In genomic region chr5:29577795-29578631, GRCm38 (mm10) we compare ENCODE assay signal across 30 mouse cellular contexts. TPM values are rescaled to one million over a fixed set of nuclear protein-coding genes. Genes with fewer than 3 reads are reported as not detected.
DNase-seq lines count a peak whose midpoint lies in the region; ATAC-seq and TF ChIP-seq lines count a peak whose summit lies in the region.
"Had no signal": no experiment of that assay in that cellular context is flagged by ENCODE, and none has a peak within 500 bp of the region (broad histone marks: within the 10 kb centered on the region; RNA-seq: fewer than 3 reads in every experiment).

No protein-coding gene starts in this region.

- peaks cover 7 to 36% of the 10 kb centered on the region in 2 experiments for H3K36me3 ChIP-seq in MEL (ENCODE audit: control insufficient read depth in 1 of 2, insufficient read depth in 2 of 2, low read length in 2 of 2)
- H3K36me3 ChIP-seq in liver, embryonic 15.5 days (replicated peaks), result peaks cover 14% of the 10 kb centered on the region
- no peaks in the 10 kb centered on the region for H3K36me3 ChIP-seq in forebrain, embryonic 14.5 days (ENCODE audit: control insufficient read depth, insufficient read depth, low read length)
- H3K36me3 ChIP-seq in thymus, adult 2 months (ENCODE audit: control insufficient read depth, insufficient read depth, low read length), result no peaks in the 10 kb centered on the region
- H3K36me3 ChIP-seq: intestine, embryonic 15.5 days; midbrain, embryonic 15.5 days had no signal

- TF ChIP-seq POLR2A in MEL (IDR thresholded peaks at IDR 0.05; ENCODE audit: control insufficient read depth in 1 of 2, insufficient read depth in 1 of 2, low read depth in 1 of 2, low read length in 2 of 2, poor library complexity in 1 of 2), result no peak
- no peak for TF ChIP-seq POLR2A in thymus, adult 2 months (IDR thresholded peaks at IDR 0.05; ENCODE audit: control insufficient read depth, extremely low read depth, insufficient read depth, low read length, poor library complexity)

- H3K9me3 ChIP-seq in MEL (replicated peaks; ENCODE audit: insufficient read depth, low read length), result peaks cover 3% of the 10 kb centered on the region; the same call in 1 of the 2 replicates
- no peaks in the 10 kb centered on the region for H3K9me3 ChIP-seq in liver, embryonic 15.5 days (replicated peaks)
- no peaks in the 10 kb centered on the region for H3K9me3 ChIP-seq in forebrain, embryonic 14.5 days (replicated peaks; ENCODE audit: control insufficient read depth, low read length)
- H3K9me3 ChIP-seq: forebrain, embryonic 13.5 days; heart, embryonic 12.5 days; hindbrain, embryonic 10.5 days; intestine, embryonic 15.5 days; limb, embryonic 12.5 days; midbrain, embryonic 15.5 days; neural tube, embryonic 13.5 days had no signal

- no peak for TF ChIP-seq CTCF in MEL (IDR thresholded peaks at IDR 0.05 in 2 of 3, conservative IDR thresholded peaks at IDR 0.05 in 1 of 3; ENCODE audit: control insufficient read depth in 1 of 3, insufficient read depth in 1 of 3, low read depth in 2 of 3, low read length in 3 of 3, poor library complexity in 1 of 3, severe bottlenecking in 1 of 3)
- no peak for TF ChIP-seq CTCF in thymus, adult 2 months (IDR thresholded peaks at IDR 0.05; ENCODE audit: borderline replicate concordance, control insufficient read depth, extremely low read depth, insufficient read depth, low read length, poor library complexity)

- H3K27ac ChIP-seq in MEL (ENCODE audit: control insufficient read depth, low read depth, low read length), result no peak overlapping the region
- peak overlapping the region; percentile 65 for H3K27ac ChIP-seq in liver, embryonic 15.5 days (replicated peaks)
- H3K27ac ChIP-seq in forebrain, embryonic 14.5 days (ENCODE audit: low read depth, low read length), result no peak overlapping the region
- no peak overlapping the region for H3K27ac ChIP-seq in thymus, adult 2 months (ENCODE audit: control insufficient read depth, insufficient read depth, low read length)
- H3K27ac ChIP-seq: embryonic facial prominence, embryonic 12.5 days; forebrain, embryonic 13.5 days; hindbrain, embryonic 10.5 days; intestine, embryonic 15.5 days; layer of hippocampus, adult 2 months; limb, embryonic 12.5 days; midbrain, embryonic 15.5 days; neural tube, embryonic 13.5 days had no signal

- no peaks in the 10 kb centered on the region; a peak in 2 of 4 replicates for H3K4me1 ChIP-seq in MEL (ENCODE audit: control insufficient read depth in 1 of 2, insufficient read depth in 2 of 2, low read length in 2 of 2)
- H3K4me1 ChIP-seq in liver, embryonic 15.5 days (replicated peaks), result peaks cover 26% of the 10 kb centered on the region
- H3K4me1 ChIP-seq in forebrain, embryonic 14.5 days (ENCODE audit: control insufficient read depth, insufficient read depth, low read length), result no peaks in the 10 kb centered on the region
- H3K4me1 ChIP-seq in thymus, adult 2 months (replicated peaks; ENCODE audit: control insufficient read depth, insufficient read depth, low read length), result no peaks in the 10 kb centered on the region
- H3K4me1 ChIP-seq: embryonic facial prominence, embryonic 12.5 days; forebrain, embryonic 13.5 days; heart, embryonic 12.5 days; hindbrain, embryonic 10.5 days; intestine, embryonic 15.5 days; limb, embryonic 12.5 days; midbrain, embryonic 15.5 days had no signal

- DNase-seq in 3T3-L1 (ENCODE audit: low read depth, low spot score), result peak; percentile 30
- DNase-seq in MEL (ENCODE audit: low read depth, low spot score), result peak; percentile 37
- no peak for DNase-seq in forebrain, embryonic 14.5 days (ENCODE audit: low spot score)
- DNase-seq in kidney, adult 8-10 months, result no peak
- DNase-seq in thymus, adult 2 months, result no peak
- DNase-seq: adrenal gland, postnatal 36 days; cerebellum, adult 2 months; cerebellum, postnatal 25 days; gastrocnemius, postnatal 25 days; heart, adult 18-20 months; heart, postnatal 10 days; kidney, adult 9 months; kidney, postnatal 14 days; lung, adult 2 months; lung, postnatal 14 days; retina, postnatal 1 day; thymus, postnatal 36 days had no signal

- H3K9ac ChIP-seq in MEL (ENCODE audit: control insufficient read depth, low read depth, low read length, poor library complexity, severe bottlenecking), result no peak overlapping the region
- H3K9ac ChIP-seq in liver, embryonic 15.5 days, result no peak overlapping the region
- H3K9ac ChIP-seq in forebrain, embryonic 14.5 days (ENCODE audit: low read length), result no peak overlapping the region
- H3K9ac ChIP-seq: embryonic facial prominence, embryonic 12.5 days; forebrain, embryonic 13.5 days; heart, embryonic 12.5 days; intestine, embryonic 15.5 days; limb, embryonic 12.5 days; midbrain, embryonic 15.5 days; neural tube, embryonic 13.5 days had no signal

- H3K4me3 ChIP-seq in MEL (ENCODE audit: control insufficient read depth in 1 of 2, insufficient read depth in 1 of 2, low read depth in 2 of 2, low read length in 2 of 2), result no peak overlapping the region
- no peak overlapping the region for H3K4me3 ChIP-seq in liver, embryonic 15.5 days (replicated peaks)
- H3K4me3 ChIP-seq in forebrain, embryonic 14.5 days (ENCODE audit: low read depth, low read length), result no peak overlapping the region
- H3K4me3 ChIP-seq in thymus, adult 2 months (ENCODE audit: control insufficient read depth, insufficient read depth, low read length), result no peak overlapping the region
- H3K4me3 ChIP-seq: embryonic facial prominence, embryonic 12.5 days; erythroblast, embryonic 14.5 days; forebrain, embryonic 13.5 days; heart, embryonic 12.5 days; hindbrain, embryonic 10.5 days; intestine, embryonic 15.5 days; layer of hippocampus, adult 2 months; limb, embryonic 12.5 days; midbrain, embryonic 15.5 days; neural tube, embryonic 13.5 days had no signal

- H3K4me2 ChIP-seq in liver, embryonic 15.5 days, result peak overlapping the region; percentile 46
- H3K4me2 ChIP-seq in forebrain, embryonic 14.5 days (ENCODE audit: low read length), result no peak overlapping the region
- H3K4me2 ChIP-seq: embryonic facial prominence, embryonic 12.5 days; forebrain, embryonic 13.5 days; heart, embryonic 12.5 days; intestine, embryonic 15.5 days; limb, embryonic 12.5 days; midbrain, embryonic 15.5 days; neural tube, embryonic 13.5 days had no signal

- 46% methylated on average over 4 of the region's 4 CpGs for WGBS in liver, embryonic 15.5 days (ENCODE audit: insufficient replicate concordance)
- WGBS in forebrain, embryonic 14.5 days, result 92% methylated on average over 4 of the region's 4 CpGs
- WGBS in thymus, adult 2 months, result 96% methylated on average over 4 of the region's 4 CpGs

- ATAC-seq in erythroid progenitor cell, adult 5-6 weeks (replicated peaks; ENCODE audit: low FRiP score, poor library complexity, severe bottlenecking), result peak; percentile 77
- ATAC-seq in liver, embryonic 15.5 days (ENCODE audit: insufficient read depth), result peak; percentile 91
- no peak for ATAC-seq in forebrain, embryonic 14.5 days
- ATAC-seq: forebrain, embryonic 13.5 days; hindbrain, embryonic 16.5 days; intestine, embryonic 15.5 days; midbrain, embryonic 15.5 days had no signal

- TF ChIP-seq EP300 in MEL (IDR thresholded peaks at IDR 0.05; ENCODE audit: low read depth in 1 of 2, low read length in 2 of 2), result no peak

- H3K27me3 ChIP-seq in MEL (ENCODE audit: control insufficient read depth in 1 of 2, insufficient read depth in 2 of 2, low read length in 2 of 2), result no peaks in the 10 kb centered on the region
- no peaks in the 10 kb centered on the region for H3K27me3 ChIP-seq in liver, embryonic 15.5 days
- H3K27me3 ChIP-seq in forebrain, embryonic 14.5 days (replicated peaks; ENCODE audit: control insufficient read depth, insufficient read depth, low read length), result no peaks in the 10 kb centered on the region
- no peaks in the 10 kb centered on the region for H3K27me3 ChIP-seq in thymus, adult 2 months (ENCODE audit: control insufficient read depth, insufficient read depth, low read length)
- H3K27me3 ChIP-seq: embryonic facial prominence, embryonic 12.5 days; forebrain, embryonic 13.5 days; heart, embryonic 12.5 days; intestine, embryonic 15.5 days; limb, embryonic 12.5 days; midbrain, embryonic 15.5 days; neural tube, embryonic 13.5 days had no signal

- no peak for TF ChIP-seq RAD21 in MEL (IDR thresholded peaks at IDR 0.05; ENCODE audit: low read depth, low read length)

- peaks cover 59% of the 10 kb centered on the region for H3K79me2 ChIP-seq in MEL (ENCODE audit: control insufficient read depth, insufficient read depth, low read length, poor library complexity)

TF ChIP-seq in MEL, 35 proteins besides CTCF, POLR2A, EP300 and RAD21 (continues in another document):
- TF ChIP-seq RCOR1 (IDR thresholded peaks at IDR 0.05; ENCODE audit: low read depth, low read length), result no peak
- TF ChIP-seq MEF2A (IDR thresholded peaks at IDR 0.05; ENCODE audit: extremely low read depth, insufficient replicate concordance, low read depth, low read length, poor library complexity, severe bottlenecking), result no peak
- TF ChIP-seq MXI1 (IDR thresholded peaks at IDR 0.05; ENCODE audit: low read depth, low read length), result no peak
- no peak for TF ChIP-seq NELFE (IDR thresholded peaks at IDR 0.05; ENCODE audit: low read depth, low read length)
- no peak for TF ChIP-seq ZMIZ1 (IDR thresholded peaks at IDR 0.05; ENCODE audit: low read depth, low read length)
- no peak for TF ChIP-seq ZKSCAN1 (IDR thresholded peaks at IDR 0.05; ENCODE audit: low read depth, low read length)
- TF ChIP-seq MAFK (IDR thresholded peaks at IDR 0.05; ENCODE audit: borderline replicate concordance, low read depth, low read length), result no peak
- no peak for TF ChIP-seq JUND (IDR thresholded peaks at IDR 0.05; ENCODE audit: low read depth, low read length)
- TF ChIP-seq BHLHE40 (IDR thresholded peaks at IDR 0.05; ENCODE audit: borderline replicate concordance, low read depth, low read length), result no peak
- no peak for TF ChIP-seq POLR2AphosphoS5 (IDR thresholded peaks at IDR 0.05; ENCODE audit: borderline replicate concordance, low read depth, low read length)
- no peak for TF ChIP-seq ZNF384 (IDR thresholded peaks at IDR 0.05; ENCODE audit: low read depth, low read length)
- no peak for TF ChIP-seq KAT2A (conservative IDR thresholded peaks at IDR 0.05; ENCODE audit: low read depth, low read length)
- no peak for TF ChIP-seq MAZ (IDR thresholded peaks at IDR 0.05; ENCODE audit: low read depth, low read length)
- no peak for TF ChIP-seq SIN3A (IDR thresholded peaks at IDR 0.05; ENCODE audit: low read length)

RNA-seq across cellular contexts. Expression of gene Ube3c, which starts 9.0 kb away (rescaled TPM):
- 39.6 and 39.9 TPM in 2 replicates for total RNA-seq in MEL (2012; rRNA removed)
- polyA plus RNA-seq in MEL (2012; ENCODE audit: insufficient read depth in 1 of 2, insufficient read length in 2 of 2, low read depth in 1 of 2, low replicate concordance in 2 of 2, missing spikeins in 1 of 2), result 10 to 100 TPM in 1 of 2 experiments, not detected in 1; 34.7 TPM
- total RNA-seq in erythroid progenitor cell, adult 5-6 weeks (2015; ENCODE audit: low replicate concordance), result 23.8 and 41.1 TPM in 2 replicates
- 46.2 and 49.9 TPM in 2 replicates for total RNA-seq in erythroid progenitor cell, adult 5-6 weeks (2017; ENCODE audit: low replicate concordance)
- 12.0 TPM in 2 replicates for polyA plus RNA-seq in liver, embryonic 15.5 days (2015; fragmentation: Nextera tagmentation; extraction: Ambion mirVana)
- 20.4 and 24.9 TPM in 2 replicates for polyA plus RNA-seq in forebrain, embryonic 14.5 days (2014; fragmentation: Nextera tagmentation; extraction: Ambion mirVana)
- polyA plus RNA-seq in thymus, adult 2 months (2012; rRNA removed), result 16.4 and 17.3 TPM in 2 replicates

Comparison
In these comparisons a context has a peak if more than half of its experiments do, and no peak if none do; other contexts are left out.
1. DNase-seq: peak in 3T3-L1 (single experiment) and MEL (single experiment); none in forebrain, embryonic 14.5 days (single experiment), kidney, adult 8-10 months (0 of 2) and thymus, adult 2 months (single experiment).